Mouse (Mus musculus) limb, embryonic 11.5 days (tissue): Measurements from ENCODE around the gene Gng7. TPM values are rescaled to one million over a fixed set of nuclear protein-coding genes. Genes with fewer than 3 reads are reported as not detected.
"Not testable (repeated sequence)": the region's sequence is repeated elsewhere in the genome, so short reads cannot be mapped to it uniquely, and the experiment has no call there.

Experiments
- ATAC-seq: fragments of 200-750 bp; cut with Nextera tagmentation; 2 replicates; pipeline ENCODE4 v1.8.0; 2017; ENCODE audit warnings: low read depth; ENCODE audit not compliant: insufficient number of reproducible peaks, low FRiP score, low TSS enrichment
- DNase-seq: peaks from one replicate; pipeline ENCODE4 v3.0.0-alpha.2; 2015; ENCODE audit warnings: low spot score
- H3K27ac ChIP-seq: fragments of 300-500 bp; sonication (generic); replicated peaks from 2 replicates; pipeline ENCODE4 v1.5.1; 2014; ENCODE audit warnings: low read depth, mild to moderate bottlenecking, low read length
- H3K27me3 ChIP-seq: fragments of 300-500 bp; sonication (generic); 2 replicates; pipeline ENCODE4 v1.6.1; 2014; ENCODE audit warnings: mild to moderate bottlenecking, low read length, mixed read lengths; ENCODE audit not compliant: control insufficient read depth, insufficient read depth
- H3K36me3 ChIP-seq: fragments of 300-500 bp; sonication (generic); 2 replicates; pipeline ENCODE4 v1.6.1; 2014; ENCODE audit warnings: mild to moderate bottlenecking, low read length, moderate library complexity, mixed read lengths; ENCODE audit not compliant: control insufficient read depth, insufficient read depth
- H3K4me1 ChIP-seq: fragments of 300-500 bp; sonication (generic); 2 replicates; pipeline ENCODE4 v1.6.1; 2014; ENCODE audit warnings: low read length, mixed read lengths; ENCODE audit not compliant: control insufficient read depth, insufficient read depth
- H3K4me2 ChIP-seq: fragments of 300-500 bp; sonication (generic); 2 replicates; pipeline ENCODE4 v1.6.1; 2014; ENCODE audit warnings: low read depth, mild to moderate bottlenecking, moderate library complexity; ENCODE audit not compliant: severe bottlenecking
- H3K4me3 ChIP-seq: fragments of 300-500 bp; sonication (generic); 2 replicates; pipeline ENCODE4 v1.5.1; 2014; ENCODE audit warnings: low read depth, low read length
- H3K9ac ChIP-seq: fragments of 300-500 bp; sonication (generic); 2 replicates; pipeline ENCODE4 v1.6.1; 2014; ENCODE audit warnings: mild to moderate bottlenecking, low read length
- H3K9me3 ChIP-seq: fragments of 300-500 bp; sonication (generic); 2 replicates; pipeline ENCODE4 v1.6.1; 2016; ENCODE audit warnings: low read length; ENCODE audit not compliant: control insufficient read depth
- WGBS: fragments of 180-500 bp; shearing (Covaris S2); extraction: QIAGEN DNeasy Blood & Tissue Kit; methylation state at CpG from one replicate; pipeline ENCODE4 v1.1.7; 2014; 5-methylcytosine and 5-hydroxymethylcytosine counted together
- polyA plus RNA-seq: library from polyadenylated mRNA; unstranded; fragments of >200 nt; fragmentation: Nextera tagmentation; extraction: Ambion mirVana; gene quantifications from 2 replicates; pipeline ENCODE4 v1.2.1, GENCODE M21; 2014

The Gng7 gene
- polyA plus RNA-seq, 1 experiment from 2014 or later, result 4.6 TPM

GRCm38 (mm10) chr10:80996501-80996900, 18.2 kb downstream of the Gng7 start:
- Histone ChIP-seq H3K9me3 (no peaks in the 10 kb centered on the region), H3K27me3 (0 out of 2 replicates have a peak, but pooled peaks cover 7% of the 10 kb centered on the region), H3K36me3 (no peaks in the 10 kb centered on the region), H3K4me1 (0 out of 2 replicates have a peak, but pooled peaks cover 6% of the 10 kb centered on the region), H3K27ac (no peak overlapping the region), H3K9ac (no peak overlapping the region), H3K4me3 (no peak overlapping the region), H3K4me2 (no peak overlapping the region)
- DNase-seq (no peak), ATAC-seq (no peak)
- 90% methylated on average over 8 of the region's 8 CpGs for WGBS

GRCm38 (mm10) chr10:80995091-80995632, 19.6 kb downstream of the Gng7 start:
- Histone ChIP-seq H3K9me3 (no peaks in the 10 kb centered on the region), H3K27ac (no peak overlapping the region), H3K36me3 (no peaks in the 10 kb centered on the region), H3K4me3 (no peak overlapping the region), H3K4me2 (no peak overlapping the region), H3K9ac (no peak overlapping the region), H3K27me3 (0 out of 2 replicates have a peak, but pooled peaks cover 7% of the 10 kb centered on the region), H3K4me1 (0 out of 2 replicates have a peak, but pooled peaks cover 6% of the 10 kb centered on the region)
- peak; percentile 86 for DNase-seq
- 12% methylated on average over 21 of the region's 21 CpGs for WGBS
- ATAC-seq, result 0 out of 2 replicates have a peak, but pooled peaks have one; percentile 33

- Histone ChIP-seq H3K27ac (no peak overlapping the region), H3K4me3 (no peak overlapping the region), H3K27me3 (0 out of 2 replicates have a peak, but pooled peaks cover 7% of the 10 kb centered on the region), H3K4me1 (0 out of 2 replicates have a peak, but pooled peaks cover 4% of the 10 kb centered on the region), H3K36me3 (no peaks in the 10 kb centered on the region), H3K9me3 (no peaks in the 10 kb centered on the region), H3K4me2 (no peak overlapping the region), H3K9ac (no peak overlapping the region)
- WGBS, result 67% methylated on average over 4 of the region's 4 CpGs
- DNase-seq (no peak), ATAC-seq (no peak)
Observed at GRCm38 (mm10) chr10:80994621-80995020, 20.1 kb downstream of the Gng7 start.

- no peak overlapping the region; the same call in 1 of the 2 replicates for H3K9ac ChIP-seq
- ATAC-seq, result no peak
- 0 out of 2 replicates have a peak, but pooled peaks cover 4% of the 10 kb centered on the region for H3K4me1 ChIP-seq
- H3K4me3 ChIP-seq, result no peak overlapping the region
- H3K36me3 ChIP-seq, result no peaks in the 10 kb centered on the region
- no peak for DNase-seq
- no peaks in the 10 kb centered on the region for H3K9me3 ChIP-seq
- no peak overlapping the region for H3K27ac ChIP-seq
- H3K4me2 ChIP-seq, result no peak overlapping the region
- 0 out of 2 replicates have a peak, but pooled peaks cover 7% of the 10 kb centered on the region for H3K27me3 ChIP-seq
- WGBS, result 67% methylated on average over 5 of the region's 5 CpGs
Observed at GRCm38 (mm10) chr10:80993276-80993675, 21.5 kb downstream of the Gng7 start.

- peaks cover 8% of the 10 kb centered on the region for H3K27me3 ChIP-seq
- DNase-seq (no peak), ATAC-seq (no peak)
- no peak overlapping the region for H3K9ac ChIP-seq
- no peak overlapping the region for H3K27ac ChIP-seq
- 75% methylated on average over 1 of the region's 1 CpGs for whole genome bisulfite sequencing
- no peak overlapping the region for H3K4me3 ChIP-seq
- no peak overlapping the region for H3K4me2 ChIP-seq
- no peaks in the 10 kb centered on the region for H3K36me3 ChIP-seq
- 0 out of 2 replicates have a peak, but pooled peaks cover 4% of the 10 kb centered on the region for H3K4me1 ChIP-seq
- no peaks in the 10 kb centered on the region for H3K9me3 ChIP-seq
Observed at GRCm38 (mm10) chr10:80991945-80992344, 22.8 kb downstream of the Gng7 start.

GRCm38 (mm10) chr10:80991007-80991406, 23.7 kb downstream of the Gng7 start:
- H3K9ac ChIP-seq, result no peak overlapping the region
- peaks cover 18% of the 10 kb centered on the region for H3K27me3 ChIP-seq
- WGBS, result 16% methylated on average over 3 of the region's 3 CpGs
- ATAC-seq, result no peak
- H3K36me3 ChIP-seq, result no peaks in the 10 kb centered on the region
- H3K9me3 ChIP-seq, result no peaks in the 10 kb centered on the region
- H3K4me2 ChIP-seq, result no peak overlapping the region
- 0 out of 2 replicates have a peak, but pooled peaks cover 4% of the 10 kb centered on the region for H3K4me1 ChIP-seq
- no peak overlapping the region for H3K4me3 ChIP-seq
- no peak for DNase-seq
- H3K27ac ChIP-seq, result no peak overlapping the region

- no peak for ATAC-seq
- Histone ChIP-seq H3K4me1 (peaks cover 8% of the 10 kb centered on the region; the same call in 1 of the 2 replicates), H3K4me2 (no peak overlapping the region), H3K4me3 (no peak overlapping the region), H3K27ac (no peak overlapping the region), H3K9me3 (no peaks in the 10 kb centered on the region), H3K9ac (no peak overlapping the region), H3K36me3 (no peaks in the 10 kb centered on the region), H3K27me3 (peaks cover 24% of the 10 kb centered on the region)
- 61% methylated on average over 7 of the region's 7 CpGs for WGBS
- DNase-seq, result no peak
Observed at GRCm38 (mm10) chr10:80990406-80990805, 24.3 kb downstream of the Gng7 start.

GRCm38 (mm10) chr10:80989854-80990253, 24.9 kb downstream of the Gng7 start:
- H3K4me3 ChIP-seq, H3K9ac ChIP-seq, H3K4me1 ChIP-seq, DNase-seq, H3K4me2 ChIP-seq, H3K9me3 ChIP-seq, H3K36me3 ChIP-seq, ATAC-seq, H3K27ac ChIP-seq: not testable (repeated sequence)
- 57% methylated on average over 4 of the region's 4 CpGs for WGBS
- peaks cover 27% of the 10 kb centered on the region for H3K27me3 ChIP-seq
